Mouse (Mus musculus): Measurements from ENCODE around the gene U2af1l4.

Gene U2af1l4

DNA sequence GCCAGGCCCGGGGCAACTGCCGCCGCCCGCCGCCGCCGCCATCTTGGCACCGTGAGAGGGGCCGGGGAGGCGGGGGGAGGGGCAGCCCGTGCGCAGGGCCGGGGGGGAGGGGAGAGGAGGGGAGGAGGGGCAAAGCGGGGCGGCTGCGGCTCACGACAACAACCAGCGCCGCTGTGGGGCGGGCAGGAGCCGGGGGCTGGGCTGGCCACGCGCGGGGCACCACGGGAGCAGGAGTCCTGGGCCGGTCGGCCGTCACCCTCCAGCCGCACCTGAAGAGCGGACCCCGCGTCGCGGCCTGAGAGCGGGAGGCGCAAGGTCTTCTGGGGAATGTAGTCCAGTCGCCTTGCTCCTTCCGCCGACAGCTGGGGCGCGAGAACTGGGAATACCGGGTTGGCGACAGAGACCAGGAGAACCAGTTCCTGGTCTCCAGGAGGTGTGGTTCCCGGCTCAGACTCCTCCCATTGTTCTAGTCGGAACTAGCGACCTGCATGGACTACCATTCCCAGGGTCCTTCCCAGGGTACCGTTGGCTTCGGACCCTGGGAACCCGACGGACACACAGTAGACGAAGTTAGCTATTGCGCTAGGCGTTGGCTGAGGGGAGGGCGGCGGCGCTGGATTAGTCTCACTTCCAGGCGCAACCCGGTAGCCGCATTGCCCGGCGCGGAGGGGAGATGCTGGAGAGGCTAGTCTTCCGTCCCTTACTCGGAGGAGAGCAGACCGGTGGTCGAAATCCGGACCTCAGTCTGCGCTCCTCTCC is 25.8 kb downstream of the U2af1l4 start, which contains the start of gene Kmt2b:
Gene Kmt2b, minus strand, starts transcription at position 51 of the 759 bp plus-strand sequence.
- DNase-seq, result peak; percentile 99

DNA sequence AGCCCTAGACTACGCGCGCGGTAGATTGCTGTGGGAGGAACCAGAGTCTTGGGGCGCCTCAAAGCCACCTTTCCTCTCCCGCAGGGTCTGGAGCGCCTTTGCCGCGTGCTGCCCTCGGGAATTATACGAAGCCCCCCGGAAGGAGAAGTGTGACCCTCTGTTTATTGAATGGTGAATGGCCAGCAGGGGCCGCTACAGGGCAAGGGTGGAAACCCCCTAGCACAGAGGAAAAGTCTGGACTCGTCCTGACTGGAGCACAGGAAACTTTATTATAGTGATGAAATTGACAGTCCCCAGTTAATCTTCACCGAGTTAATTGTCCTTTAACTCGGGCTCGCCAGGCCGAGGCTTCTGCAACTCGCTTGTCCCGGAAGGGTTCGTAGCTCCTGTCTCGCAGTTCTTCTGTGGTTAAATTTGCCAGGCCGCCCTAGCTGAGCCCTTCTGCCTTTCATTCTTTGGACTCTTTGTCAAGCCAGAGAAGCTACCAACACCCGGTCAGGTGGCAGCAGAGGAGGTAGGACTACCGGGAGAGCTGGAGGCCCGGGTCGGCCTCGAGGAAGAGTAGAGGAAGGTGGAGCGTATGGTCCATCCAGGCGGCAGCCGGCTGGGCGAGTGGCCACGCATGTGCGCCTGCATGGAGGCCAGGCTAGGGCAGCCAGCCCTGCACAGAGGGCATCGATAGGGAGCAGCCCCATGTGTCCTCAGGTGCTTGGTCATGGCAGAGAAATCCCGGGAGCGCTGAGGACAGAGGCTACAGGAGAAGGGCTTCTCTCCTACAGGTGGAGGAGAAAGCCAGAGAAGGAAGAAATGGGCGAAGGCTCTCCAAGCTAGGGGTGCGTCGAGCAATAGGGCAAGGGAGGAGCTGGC is 26.6 kb downstream of the U2af1l4 start:
- DNase-seq, result peak; percentile 92

DNA sequence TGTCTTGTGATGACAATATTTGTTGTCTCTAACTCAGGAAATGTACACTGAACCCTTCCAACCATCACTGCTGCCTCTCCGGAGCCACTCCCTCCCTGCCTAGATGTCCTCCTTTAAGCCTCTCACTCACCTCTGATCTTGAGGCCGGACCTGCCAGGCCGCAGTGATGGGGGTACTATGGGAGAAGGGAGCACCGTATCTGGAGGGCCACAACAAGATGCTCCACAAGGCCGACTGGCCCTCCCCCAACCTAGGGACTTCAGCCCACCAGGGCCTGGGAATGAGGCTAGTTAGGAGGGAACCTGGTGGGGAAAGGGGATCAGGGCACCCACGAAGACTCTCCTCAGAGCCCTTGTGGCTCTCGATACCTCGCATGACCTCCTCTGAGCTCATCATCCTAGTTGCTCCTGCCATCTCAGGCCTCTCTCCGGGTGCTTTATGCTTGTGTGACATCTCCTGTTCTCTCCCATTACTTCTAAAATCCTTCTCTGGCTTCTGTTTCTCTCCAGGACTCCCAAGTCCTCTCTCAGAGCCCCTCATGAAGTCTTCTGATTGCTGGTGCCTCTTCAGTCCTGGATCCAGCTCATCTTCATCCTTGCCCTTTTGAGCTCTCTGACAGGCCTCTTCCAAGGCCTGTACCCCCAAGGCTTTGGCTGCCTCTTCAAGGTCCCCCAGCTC is 28.0 kb downstream of the U2af1l4 start:
- DNase-seq, result no peak

DNA sequence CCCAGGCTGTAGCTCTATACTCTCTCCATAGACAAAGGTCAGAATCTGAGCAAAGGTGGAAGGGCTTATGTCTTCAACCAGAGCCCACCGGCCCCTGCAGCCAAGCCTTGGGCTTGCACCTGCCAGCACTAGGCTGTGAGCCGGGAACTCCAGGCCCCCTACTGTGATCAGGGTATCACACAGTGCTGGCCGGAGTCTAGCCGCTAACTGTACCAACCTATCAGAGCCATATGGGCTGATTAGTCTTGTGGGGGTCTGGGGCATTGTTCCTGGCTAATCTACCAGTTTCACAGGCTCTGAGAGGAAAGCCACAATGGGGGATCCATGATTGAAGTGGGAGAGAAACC is 28.5 kb downstream of the U2af1l4 start:
- DNase-seq, result no peak

DNA sequence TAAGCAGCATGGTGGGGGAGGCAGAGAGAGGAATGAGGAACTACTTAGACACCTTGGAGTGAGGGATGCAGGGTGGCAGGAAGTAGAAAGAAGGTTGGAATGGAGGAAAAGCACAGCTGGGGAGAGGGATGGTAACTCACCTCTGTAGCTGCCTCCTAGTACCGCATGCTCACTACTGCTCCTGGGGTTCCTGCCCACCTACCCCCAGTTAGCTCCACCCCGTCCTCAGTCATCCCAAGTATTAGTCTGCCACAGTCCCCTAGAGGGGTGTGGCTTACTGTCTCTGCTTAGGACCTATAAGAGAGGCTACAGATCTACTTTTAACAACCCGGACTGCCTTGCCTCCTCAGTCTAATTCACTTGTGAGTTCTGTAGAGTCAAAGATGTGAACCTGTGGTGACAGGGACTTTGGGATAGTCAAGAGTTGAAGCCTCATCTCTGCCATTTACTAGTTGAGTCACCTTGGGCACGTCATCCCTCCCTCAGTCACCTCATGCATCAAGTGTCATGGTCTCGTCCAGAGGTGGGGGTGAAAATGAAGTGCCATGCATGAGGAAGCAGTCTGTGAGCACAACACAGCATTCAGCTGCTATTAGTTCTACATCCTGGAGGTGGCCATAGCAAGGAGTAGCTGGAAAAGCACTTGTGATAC is 29.8 kb downstream of the U2af1l4 start:
- no peak for DNase-seq

DNA sequence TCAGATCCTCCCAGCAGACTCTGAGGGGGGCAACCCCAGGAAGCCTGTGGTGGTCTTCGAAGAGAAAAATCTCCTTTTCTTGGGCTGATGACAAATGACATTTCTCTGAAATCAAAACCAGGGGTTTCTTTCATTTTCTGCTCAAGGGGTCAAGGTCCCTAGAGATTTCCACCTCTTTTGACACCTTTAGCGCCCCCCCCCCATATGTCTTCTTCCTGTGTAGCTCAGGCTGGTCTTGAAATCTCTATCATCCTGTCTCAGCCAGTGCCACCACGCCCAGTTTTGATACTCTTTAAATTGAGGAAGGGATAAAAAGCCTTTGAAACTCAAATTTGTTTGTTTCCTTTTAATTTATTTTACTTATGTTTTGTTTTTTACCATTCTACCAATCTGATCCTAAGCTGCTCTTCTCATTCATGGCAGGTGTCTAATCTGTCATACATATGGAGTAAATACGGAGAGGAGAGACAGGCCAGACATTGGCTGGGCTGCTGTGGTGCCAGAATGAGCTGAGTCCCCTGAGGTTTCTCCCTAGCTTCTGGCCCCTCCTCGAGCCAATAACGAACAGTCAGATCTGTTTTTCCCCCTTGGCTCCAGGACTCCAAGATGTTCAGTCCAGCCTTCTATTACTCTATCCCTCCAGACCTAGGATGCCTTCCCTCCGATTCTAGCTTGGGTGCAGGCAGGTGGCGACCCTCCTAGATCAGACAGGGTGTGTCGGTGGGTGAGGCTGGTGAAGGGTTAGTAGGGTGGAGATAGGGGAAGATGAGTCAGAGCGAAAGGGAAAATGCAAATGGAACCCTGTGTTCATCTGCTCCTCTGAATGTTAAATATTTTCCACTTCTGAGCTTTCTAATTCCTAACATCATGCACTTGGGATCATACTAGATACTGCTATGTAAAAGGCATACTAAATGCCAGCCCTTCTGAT is 30.7 kb downstream of the U2af1l4 start:
- no peak for DNase-seq

DNA sequence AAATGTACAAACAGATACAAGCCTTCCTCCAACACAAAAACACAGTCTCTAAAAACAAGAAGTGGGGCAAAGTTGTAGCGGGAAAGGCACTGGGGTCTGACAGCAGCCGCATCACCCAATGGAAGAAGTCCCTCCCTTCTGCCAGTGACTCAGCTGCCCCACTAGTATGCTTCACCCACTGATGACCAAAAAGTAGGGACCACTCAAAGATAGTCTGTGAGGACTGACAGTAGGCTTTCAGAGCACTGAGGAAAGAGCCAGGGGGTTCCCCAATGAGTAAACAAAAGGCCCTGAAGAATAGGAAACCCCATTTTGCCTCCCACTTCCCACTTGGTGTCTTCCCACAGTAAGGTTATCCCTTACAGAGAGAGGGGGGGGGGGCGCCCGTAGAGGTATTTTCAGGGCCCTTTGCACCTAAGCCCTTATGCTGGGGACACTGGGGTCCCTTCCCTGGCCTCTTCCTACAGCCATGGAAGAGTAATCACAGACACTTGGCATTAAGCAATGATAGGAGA is 31.5 kb downstream of the U2af1l4 start:
- DNase-seq, result no peak

DNA sequence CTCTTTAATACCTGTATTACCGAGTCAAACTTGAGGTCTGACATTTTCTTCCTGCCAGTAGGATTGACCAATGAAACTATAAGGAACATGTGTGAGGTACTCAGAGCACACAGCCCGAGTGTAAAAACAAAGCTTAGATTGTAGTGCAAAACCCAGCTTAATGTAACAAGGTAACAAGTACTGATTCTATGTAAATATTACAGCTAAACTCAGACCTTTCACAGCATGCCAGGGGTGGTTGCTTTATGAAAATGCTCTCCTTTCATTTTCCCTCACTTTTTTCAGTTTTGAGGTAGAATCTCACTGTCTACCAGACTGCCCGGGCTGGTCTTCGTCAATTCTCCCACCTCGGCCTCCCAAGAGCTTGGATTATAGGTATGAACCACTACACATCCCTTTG is 33.0 kb downstream of the U2af1l4 start:
- no peak for DNase-seq

DNA sequence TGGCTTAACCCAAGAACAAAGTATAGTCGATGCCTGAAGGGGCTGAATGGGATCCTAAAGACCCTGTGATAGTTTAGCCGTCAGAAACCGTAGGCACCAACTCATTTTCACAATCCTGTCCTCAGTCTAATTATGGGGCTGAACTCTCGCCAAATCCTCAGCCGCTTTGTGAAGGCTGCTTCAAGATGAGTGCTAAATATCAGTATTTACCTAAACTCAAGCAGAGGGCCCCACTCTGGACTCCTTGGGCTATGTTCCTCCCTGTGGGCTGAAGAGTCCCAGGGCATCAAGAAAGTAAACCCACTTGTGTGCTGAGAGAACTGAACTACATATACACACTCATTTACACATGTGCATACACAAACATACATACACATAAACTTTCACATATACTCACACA is 33.7 kb downstream of the U2af1l4 start:
- DNase-seq, result no peak

DNA sequence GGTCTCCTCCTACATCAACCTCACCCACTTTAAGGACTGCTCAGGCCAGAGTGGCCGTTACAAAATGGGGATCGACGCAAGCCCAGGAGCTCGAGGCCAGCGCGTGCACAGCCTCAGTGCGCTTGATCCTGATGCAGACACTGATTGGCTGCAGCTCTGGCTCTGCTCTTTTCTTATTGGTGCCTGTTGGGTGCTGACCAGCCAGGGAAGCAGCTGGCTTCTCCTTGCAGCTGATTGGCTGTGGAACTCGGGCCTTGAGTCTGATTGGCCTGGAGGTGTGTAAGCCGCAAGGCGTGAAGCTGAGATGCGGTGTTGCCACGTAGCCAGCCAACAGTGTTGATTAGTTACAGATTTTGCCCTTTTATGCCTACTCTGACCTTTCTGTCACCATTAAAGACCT is 35.7 kb downstream of the U2af1l4 start, which contains the start of gene Zbtb32:
Gene Zbtb32, minus strand, starts transcription at position 124 of the 400 bp plus-strand sequence.
- DNase-seq, result no peak

DNA sequence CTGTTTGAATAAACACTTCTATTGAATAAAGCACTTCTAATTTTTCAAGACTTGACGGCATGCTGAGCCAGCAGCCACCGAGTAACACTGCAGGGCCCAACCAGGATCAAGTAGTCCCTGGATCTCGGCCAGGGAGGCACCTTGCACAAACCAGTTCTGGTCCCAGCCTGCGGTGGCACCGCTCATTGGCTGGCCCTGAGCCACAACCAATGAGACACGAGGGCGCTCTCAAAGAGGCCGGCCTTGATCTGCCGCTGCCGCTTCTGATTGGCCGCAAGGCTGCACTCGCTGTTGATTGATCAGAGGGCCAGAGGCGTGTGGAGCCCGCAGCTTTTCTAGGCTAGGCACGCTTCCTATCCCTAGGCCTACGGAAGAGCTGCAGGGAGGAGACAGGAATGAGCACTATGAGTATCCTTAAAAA is 36.8 kb downstream of the U2af1l4 start:
- DNase-seq, result peak; percentile 89

DNA sequence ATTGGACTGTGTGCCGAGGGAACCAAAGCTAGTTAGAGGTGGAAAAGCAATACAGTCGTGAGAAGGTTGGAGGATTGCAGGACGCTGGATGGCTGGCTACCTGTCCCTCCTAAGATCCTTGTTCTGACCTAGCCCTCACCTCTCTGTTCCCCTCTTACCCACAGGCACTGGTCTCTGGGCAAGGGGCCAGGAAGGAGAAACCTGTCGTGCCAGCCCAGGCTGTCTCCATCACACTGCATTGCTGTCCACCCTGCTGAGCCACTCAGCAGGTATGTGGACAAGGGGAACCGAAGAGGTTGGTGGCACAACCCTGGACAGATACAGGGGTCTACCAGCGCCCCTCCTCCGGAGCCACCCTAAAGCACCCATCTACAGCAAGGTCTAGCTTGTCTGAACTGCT is 37.5 kb downstream of the U2af1l4 start:
- DNase-seq, result no peak

DNA sequence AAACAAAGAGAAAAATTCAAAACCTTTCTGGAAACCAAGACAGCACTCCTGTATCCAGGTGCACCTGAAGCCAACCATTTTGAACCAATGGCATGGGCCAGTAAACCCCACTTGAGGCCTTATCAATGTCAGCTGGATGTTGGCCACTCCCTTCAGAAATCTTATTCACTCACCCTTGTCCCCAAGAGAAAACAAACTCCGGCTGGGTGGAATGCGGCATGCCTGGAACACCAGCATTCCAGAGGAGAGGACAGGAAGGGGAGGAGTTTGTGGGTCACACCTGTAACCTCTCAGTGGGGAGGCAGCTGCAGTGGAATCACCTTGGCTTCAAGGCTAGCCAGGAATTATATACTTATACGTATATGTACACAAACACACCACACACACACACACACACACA is 39.5 kb downstream of the U2af1l4 start:
- DNase-seq, result no peak

DNA sequence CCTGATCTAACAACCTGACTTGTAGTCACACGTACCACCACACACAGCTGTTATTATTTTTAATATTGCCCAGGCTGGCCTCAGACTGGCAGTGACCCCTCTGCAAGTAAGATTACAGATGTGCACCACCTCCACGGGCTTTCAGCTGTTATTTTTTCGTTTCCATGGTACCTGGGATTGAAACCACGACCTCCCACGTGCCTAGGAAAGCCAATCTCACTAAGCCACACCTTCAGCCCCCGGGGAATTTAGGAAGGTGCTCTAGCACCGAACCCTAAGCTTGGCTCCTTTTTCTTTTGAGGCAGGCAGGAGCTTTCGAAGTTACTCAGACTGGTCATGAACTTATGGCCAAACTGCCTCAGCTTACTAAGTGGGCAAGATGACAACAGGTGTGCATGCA is 41.3 kb downstream of the U2af1l4 start:
- no peak for DNase-seq

DNA sequence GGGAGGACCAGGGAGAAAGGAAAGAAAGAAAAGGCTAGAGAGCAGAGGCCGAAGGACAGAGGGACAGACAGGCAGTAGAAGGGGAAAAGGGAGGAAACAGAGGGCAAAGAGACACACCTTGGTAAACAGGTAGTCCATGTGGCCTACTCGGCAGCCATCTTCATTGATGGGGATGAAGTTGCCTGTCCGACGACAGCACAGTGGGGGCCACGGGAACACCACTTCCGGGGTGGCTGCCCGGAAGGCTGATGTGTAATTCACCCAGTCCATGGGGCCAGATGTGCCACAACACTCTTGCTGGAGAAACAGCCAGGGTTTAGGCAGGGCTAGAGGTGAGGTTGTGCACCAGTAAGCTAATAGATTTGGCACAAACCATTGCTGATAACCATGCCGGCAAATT is 41.8 kb downstream of the U2af1l4 start:
- DNase-seq, result no peak

DNA sequence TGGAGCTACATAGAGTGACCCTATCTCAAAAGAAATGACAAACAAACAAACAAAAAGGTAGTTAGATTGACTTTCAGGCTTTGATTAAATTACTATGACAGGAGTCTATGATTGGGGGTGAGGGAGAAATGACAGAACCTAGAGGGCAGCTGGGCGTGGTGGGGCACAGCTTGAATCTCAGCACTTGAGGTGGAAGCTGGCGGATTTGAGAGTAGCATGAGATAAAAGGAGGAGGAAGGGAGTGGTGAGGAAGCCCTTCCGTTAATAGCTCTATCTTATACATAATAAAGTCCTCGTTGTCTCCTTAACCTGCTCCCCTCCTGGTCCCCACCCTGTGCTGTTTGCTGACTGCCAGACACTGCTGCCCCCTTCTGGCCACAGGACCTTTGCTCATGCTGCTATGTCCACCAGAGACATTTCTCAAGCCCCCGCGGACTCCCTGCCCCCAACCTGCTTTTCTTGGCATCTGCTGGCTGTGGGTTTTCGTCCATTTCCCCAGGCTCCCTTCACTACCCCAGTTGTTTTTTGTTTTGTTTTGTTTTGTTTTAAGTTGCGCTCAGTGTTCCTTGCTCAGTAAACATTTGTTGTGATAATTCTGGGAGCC is 44.7 kb downstream of the U2af1l4 start:
- peak; percentile 63 for DNase-seq

DNA sequence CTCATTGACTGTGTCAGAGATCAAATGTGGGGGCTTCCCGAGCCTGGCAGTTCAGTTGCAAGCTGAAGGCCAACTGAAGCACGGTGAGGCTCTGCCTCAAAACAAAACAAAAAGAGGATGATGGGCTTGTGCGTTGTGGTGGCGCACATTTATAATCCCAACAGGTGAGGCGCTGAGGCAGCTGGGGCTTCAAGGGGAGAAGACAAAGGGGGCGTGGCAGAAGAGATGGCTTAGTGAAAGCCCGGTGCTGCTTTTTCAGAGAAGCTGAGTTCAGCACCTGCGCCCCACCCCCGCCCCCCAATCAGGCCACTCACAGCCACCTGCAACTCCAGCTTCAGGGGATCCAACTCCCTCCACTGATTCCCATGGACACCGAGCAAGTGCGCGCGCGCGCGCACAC is 45.4 kb downstream of the U2af1l4 start:
- DNase-seq, result no peak

DNA sequence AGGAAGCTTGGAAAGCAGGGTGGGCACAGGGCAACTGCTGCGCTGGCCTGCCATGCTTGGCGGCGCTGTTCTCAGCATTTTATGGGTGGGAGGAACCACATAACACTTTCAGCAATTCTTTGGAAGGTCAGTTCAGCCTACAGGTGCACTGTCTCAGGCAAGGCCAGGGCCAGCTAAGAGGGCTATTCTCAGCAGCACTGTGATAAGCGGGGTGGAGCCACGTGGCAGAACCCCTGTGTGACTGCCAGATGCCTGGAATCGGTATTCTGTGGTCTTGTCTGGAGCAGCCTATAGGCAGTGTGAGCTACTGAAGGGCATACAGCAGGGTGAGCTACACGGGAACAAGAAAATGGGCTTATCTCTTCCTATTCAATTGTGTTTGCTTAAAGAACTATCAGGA is 46.9 kb downstream of the U2af1l4 start:
- DNase-seq, result no peak

DNA sequence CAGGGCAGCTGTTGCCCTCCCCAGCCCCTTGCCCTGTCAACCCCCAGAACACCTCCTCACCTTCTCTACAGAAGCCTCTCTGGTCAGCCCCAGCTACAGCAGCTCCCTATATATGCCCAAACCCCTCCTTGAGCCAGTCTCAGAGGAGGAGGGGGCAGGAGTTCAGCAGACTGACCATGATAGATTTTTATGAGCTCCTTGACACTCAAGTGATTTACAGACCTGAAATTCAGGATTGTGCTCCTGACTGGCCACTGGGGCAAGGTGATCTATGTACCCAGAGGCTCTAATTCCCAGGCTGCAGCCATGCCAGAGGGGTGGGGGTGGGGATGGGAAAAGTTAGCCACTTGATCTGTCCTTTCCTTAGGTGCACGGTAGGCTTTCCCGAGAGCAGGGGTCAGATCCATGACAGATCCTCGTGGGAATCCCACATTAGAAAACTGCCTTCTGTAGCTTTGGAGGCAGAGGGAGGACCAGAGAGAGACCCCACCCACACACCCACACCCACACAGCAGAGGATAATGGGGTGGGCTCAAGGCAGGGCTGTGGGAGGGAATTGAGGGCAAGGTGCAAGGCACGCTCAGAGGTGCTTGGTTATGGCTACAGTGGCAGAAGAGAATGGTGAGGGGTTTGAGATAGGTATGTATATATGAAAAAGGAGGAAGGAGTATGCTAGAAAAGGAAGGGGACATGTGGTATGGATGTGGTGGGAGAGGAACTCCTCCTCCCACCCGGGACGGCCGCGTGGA is 49.7 kb downstream of the U2af1l4 start, which contains the start of gene Upk1a:
Gene Upk1a, minus strand, starts transcription at position 194 of the 749 bp plus-strand sequence.
- DNase-seq, result peak; percentile 24

DNA sequence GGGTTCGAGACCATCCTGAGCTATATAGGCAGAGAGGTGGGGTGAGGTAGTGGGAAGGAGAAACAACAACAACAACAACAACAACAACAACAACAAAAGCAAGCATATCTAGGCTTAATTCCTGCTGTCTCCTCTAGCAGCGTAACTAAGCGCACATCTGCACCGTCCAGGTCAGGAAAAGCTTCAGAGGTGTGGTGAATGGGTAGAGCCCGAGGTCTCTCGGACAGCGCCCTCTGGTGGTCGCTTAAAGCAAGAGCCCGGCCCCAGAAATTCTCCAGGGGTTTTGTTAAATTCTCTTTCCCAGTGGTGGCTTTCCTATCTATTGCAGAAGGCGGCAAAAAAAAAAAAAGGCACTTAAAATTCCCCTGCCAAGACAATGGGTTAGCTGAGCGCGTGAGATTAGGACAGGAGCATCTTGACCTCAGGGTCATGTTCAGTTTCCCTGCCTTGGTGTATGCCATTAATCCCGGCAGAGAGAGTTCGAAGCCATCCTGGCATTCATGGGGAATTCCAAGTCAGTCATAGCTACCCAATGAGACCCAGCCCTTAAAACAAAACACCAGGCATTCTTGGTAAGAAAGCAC is 50.5 kb downstream of the U2af1l4 start:
- DNase-seq, result peak; percentile 74

Data from embryo, embryonic 11 days (tissue).